Mouse (Mus musculus) CD8-positive naive resting alpha-beta T cell, adult 2 months (primary cell): ENCODE results near the gene Zmynd19.
"Not testable (repeated sequence)": the region's sequence is repeated elsewhere in the genome, so short reads cannot be mapped to it uniquely, and the experiment has no call there.

ENCODE experiments used
- DNase-seq, 2 experiments: peaks; one replicate each; pipeline ENCODE4 v3.0.0; 2022; ENCODE audit warnings: low read depth in 2 of 2, low spot score in 2 of 2

Zmynd19 gene

DNA sequence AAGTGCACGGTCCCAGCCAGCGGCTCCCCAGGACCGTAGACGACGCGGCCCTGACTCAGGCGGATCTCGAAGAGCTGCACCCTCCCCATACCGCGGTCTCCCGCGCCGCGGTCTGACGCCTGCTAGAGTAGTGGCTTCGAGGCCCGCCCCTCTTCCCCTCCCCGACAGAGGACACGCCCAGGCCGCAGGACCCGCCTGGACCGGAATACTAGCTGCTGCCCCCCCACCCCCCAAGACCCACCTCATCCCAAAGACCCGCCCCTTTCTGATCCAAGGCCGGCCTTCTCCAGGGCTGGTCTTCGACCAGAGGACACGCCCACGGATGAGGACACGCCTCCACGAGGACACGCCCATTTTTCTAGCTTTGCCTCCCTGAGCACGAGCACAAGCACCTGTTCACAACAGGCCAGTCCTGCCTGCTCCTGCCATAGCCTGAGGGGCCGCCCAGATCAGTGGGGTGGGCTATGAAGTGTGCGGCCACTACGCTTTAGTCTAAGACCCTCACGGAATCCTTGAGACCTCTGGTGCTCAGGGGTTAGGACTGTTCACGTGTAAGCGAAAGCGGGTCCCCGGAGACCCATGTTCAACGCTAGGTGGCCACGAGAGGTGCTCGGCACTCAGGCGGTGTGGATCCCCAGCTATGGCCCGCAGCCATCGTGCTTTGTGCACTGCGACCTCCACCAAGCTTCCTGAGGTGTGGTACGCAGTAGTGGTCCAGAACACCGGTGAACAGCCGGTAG is 14.4 kb upstream of the Zmynd19 start, which contains the start of gene Arrdc1:
TSS of gene Arrdc1 (minus strand) at position 196 of the 740 bp plus-strand sequence.
- DNase-seq: peak; percentile 91 to 97

DNA sequence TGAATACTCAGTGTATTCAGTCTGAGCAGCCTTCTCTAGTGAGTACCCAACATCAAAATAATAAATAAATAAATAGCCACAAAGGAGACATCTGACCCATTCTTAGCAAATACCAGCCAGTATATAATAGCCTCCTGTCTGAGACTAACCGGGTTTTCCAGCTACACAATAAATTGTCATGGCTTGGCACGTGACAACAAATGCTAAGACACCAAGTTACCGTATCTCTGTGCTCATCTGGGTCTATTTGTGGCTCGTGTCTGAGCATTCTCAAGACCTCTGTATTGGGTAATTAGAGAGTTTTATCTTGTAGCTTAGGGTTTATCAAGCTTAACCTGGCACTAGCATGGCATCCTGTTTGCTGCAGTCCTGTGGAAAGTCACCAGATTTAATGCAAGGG is 7.5 kb upstream of the Zmynd19 start:
- no peak for DNase-seq

- DNase-seq: peak; percentile 13 to 20
These were observed 5.3 kb upstream of the Zmynd19 start for GRCm38 (mm10) chr2:24944304-24944703.

DNA sequence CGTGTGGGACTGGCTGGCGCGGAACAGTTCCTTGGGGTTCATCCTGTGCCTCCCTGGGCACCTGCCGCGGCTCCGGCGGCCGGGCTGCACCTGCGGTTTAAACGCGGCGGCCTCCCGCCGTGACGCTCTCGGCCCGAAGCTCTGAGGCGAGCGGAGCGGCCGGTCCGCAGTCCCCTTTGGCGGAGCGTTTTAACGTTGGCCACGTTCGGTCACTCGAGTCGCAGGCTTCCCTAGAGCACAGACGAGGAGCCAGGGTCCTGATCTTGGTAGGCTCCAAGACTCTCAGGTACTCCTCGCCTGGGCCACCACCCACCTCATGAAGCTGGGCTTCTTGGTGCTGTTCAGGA is 570 bp downstream of the Zmynd19 start:
- DNase-seq: no peak

GRCm38 (mm10) chr2:24952537-24953055 is 3.0 kb downstream of the Zmynd19 start:
- DNase-seq: no peak

DNA sequence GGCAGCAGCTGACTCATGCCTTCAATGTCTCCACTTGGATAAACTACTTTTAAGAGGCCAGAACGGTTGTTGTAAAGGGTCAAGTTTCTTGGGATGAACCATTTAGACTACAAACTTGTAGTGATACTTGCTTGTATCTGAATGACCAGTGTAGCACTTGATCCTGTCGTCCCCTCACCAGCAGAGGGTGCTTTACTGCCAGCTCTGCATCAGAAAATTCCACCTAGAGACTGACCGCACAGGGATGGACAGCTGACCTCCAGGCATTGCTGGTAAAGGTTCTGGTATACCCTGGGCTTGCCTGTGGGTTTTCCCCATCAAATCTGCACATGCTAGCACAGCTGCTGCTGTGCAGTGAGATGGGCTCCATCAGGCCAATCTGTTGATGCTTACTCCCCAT is 11.3 kb downstream of the Zmynd19 start:
- DNase-seq: no peak

- peak; percentile 81 to 87 for DNase-seq
These were observed 12.9 kb downstream of the Zmynd19 start, which contains the start of gene Dph7 for GRCm38 (mm10) chr2:24962304-24963000. TSS of gene Dph7 (plus strand) at chr2:24962400.

DNA sequence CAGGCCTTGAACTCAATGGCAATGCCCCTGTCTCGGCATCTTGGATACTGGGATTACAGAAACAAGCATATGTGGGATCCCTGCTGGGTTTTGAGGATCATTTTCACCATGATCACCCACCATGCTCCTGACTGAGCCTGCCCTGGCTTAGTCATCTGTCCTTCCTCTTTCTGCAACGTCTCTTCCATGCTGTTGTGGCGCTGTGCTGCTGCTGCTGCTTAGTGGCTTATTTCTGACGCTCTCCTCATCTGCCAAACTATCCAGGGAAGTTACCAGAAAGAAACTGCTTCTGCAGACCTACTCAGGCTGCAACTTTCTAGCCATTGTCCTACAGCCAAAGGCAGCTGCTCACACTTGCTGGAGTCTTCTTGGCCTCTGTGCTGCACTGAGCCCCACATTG is 20.8 kb downstream of the Zmynd19 start:
- DNase-seq: no peak

DNA sequence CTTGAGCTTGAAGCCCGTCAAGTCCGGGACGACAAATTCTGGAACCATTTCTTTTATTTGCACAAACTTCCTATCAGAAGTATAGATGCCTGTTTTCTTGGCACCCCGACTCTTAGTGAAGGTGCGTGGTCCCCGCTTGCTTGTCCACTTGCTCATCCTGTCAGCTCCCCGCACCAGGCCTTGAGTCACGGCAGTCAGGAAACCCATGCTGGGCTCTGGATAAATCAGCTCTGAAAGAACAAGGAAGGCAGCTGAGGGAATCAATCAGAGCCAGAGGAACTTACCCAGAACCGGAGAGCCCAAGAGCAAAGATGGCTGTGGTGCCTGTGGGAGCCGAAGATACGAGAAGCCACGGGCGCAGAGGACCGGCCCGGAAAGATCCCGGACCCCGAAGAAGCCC is 24.9 kb downstream of the Zmynd19 start:
- not testable (repeated sequence) for DNase-seq

DNA sequence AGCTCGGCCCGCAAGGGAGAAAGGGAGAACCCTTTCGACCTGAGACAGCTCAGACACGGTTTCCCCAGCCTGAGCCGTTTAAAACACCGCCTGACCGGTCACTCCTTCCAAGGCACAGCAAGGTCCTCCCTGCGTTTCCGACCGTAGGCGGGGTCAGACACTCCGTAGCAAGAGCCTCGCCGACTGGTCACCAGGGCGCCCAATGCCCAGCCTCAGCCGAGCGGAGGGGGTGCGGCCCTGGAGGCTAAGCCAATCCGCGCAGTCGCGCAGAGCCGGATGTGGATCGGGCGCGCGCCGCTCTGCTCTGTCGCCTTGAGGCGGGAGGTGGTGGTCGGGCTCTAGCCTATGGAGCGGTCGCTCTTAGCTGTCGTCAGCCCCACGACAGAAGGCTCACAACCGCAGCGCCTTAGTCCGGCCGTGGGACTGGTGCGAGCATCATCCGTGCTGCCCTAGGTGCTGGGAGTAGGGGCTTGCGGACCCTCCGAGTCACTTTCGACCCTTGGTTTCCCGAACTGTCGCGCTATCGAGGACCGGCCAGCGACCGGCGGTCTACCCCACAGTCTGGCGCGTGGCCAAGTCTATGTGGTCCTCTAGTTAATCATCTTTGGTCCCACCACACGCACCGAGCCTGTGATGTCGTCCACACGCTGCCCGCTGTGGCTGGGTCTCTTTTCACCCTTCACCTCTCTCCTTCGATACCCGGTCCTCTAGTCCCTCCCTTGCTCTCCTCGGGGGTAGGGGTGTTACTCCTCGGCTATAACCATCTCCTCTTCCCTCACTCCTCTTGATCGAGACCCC is 25.5 kb downstream of the Zmynd19 start, which contains the start of gene Mrpl41:
TSS of gene Mrpl41 (minus strand) at position 193 of the 798 bp plus-strand sequence.
- DNase-seq: peak; percentile 91 to 92

GRCm38 (mm10) chr2:24975704-24976297 is 26.2 kb downstream of the Zmynd19 start, which contains the start of gene Pnpla7:
TSS of gene Pnpla7 (plus strand) at chr2:24976033.
- peak; percentile 83 to 85 for DNase-seq

GRCm38 (mm10) chr2:24976960-24977359 is 27.4 kb downstream of the Zmynd19 start:
- no peak for DNase-seq

DNA sequence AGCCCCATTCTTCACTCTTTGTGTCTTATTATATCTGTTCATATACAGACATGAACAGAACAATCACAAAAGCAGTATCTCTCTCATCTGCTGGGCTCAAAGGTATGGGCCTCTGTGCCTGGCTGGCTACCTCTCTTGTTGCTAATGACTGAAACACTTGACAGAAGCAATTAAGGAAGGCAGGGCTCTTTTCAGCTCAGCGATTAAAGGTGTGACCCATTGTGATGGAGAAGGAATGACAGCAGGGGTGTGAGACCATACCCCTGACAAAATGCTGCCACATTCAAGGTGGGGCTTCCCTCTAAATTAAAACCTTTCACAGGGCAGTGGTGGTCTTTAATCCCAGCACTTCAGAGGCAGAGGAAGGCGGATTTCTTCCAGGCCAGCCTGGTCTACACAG is 38.2 kb downstream of the Zmynd19 start:
- DNase-seq: no peak

DNA sequence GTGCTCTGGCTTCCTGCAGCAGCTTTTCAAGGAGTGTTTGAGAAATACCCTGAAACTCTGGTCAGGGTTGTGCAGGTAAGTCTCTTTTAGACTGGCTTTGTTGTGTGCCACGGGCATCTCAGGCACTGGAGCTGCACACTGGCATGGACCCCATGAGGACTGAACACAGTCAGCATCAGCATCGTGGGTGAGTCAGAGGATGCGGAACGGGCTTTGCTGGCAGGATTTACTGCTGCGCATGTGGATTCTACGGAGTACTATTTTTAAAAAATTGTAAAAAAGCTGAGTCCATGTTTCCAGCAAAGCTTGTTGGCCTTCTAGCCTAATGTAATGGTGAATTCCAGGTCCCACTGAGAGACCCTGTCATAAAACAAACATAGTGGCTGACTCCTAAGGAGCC is 45.7 kb downstream of the Zmynd19 start:
- no peak for DNase-seq

GRCm38 (mm10) chr2:24996471-24996870 is 46.9 kb downstream of the Zmynd19 start:
- DNase-seq: no peak

GRCm38 (mm10) chr2:25000544-25001235 is 51.1 kb downstream of the Zmynd19 start:
- DNase-seq: no peak

- no peak for DNase-seq
These were observed 54.6 kb downstream of the Zmynd19 start for GRCm38 (mm10) chr2:25003946-25004786.

DNA sequence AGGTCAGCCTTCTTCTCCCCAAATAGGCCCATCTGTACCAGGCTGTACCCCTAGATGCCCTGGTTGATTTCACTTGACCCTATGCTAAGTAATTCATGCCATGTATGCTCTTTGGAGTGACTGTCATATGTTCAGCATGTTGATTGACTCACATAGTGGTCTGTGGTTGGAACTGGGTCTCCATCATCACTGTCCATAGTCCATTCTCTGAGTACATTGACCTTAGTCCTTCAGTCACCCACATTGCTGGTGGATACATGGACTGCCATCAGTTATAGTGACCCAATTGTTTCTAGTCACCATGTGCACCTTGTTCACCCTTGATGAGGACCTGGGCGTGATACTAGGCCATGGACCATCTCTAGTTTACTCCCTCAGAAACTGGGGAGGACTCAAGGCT is 57.2 kb downstream of the Zmynd19 start:
- DNase-seq: no peak

GRCm38 (mm10) chr2:25008250-25008649 is 58.7 kb downstream of the Zmynd19 start:
- DNase-seq: no peak
